Mouse (Mus musculus): ENCODE measurements around the gene Pqlc3. TPM values are rescaled to one million over a fixed set of nuclear protein-coding genes. Genes with fewer than 3 reads are reported as not detected.

The Pqlc3 gene
- polyA plus RNA-seq, 1 experiment = 42.5 TPM

GRCm38 (mm10) chr12:16963354-16963753 lies 36.9 kb downstream of the Pqlc3 start:
- Histone ChIP-seq H3K4me1 (ENCODE audit: control insufficient read depth, insufficient read depth, insufficient read length) (no peaks in the 10 kb centered on the region), H3K27me3 (ENCODE audit: control insufficient read depth, insufficient read depth, low read length) (no peaks in the 10 kb centered on the region), H3K4me3 (ENCODE audit: extremely low read depth, insufficient read depth, insufficient read length) (no peak overlapping the region), H3K36me3 (ENCODE audit: control insufficient read depth, insufficient read depth, low read length) (peaks cover 20% of the 10 kb centered on the region), H3K27ac (ENCODE audit: insufficient read depth, low read length) (no peak overlapping the region)
- DNase-seq (ENCODE audit: low read depth in 1 of 2, low spot score in 2 of 2) = peak; percentile 11 to 17
- TF ChIP-seq CTCF (IDR thresholded peaks at IDR 0.05; ENCODE audit: extremely low read depth, insufficient read depth, insufficient read length, insufficient replicate concordance) = no peak
- TF ChIP-seq POLR2A (IDR thresholded peaks at IDR 0.05; ENCODE audit: low read depth, low read length) = no peak
- WGBS = 53% methylated on average over 2 of the region's 2 CpGs

DNA sequence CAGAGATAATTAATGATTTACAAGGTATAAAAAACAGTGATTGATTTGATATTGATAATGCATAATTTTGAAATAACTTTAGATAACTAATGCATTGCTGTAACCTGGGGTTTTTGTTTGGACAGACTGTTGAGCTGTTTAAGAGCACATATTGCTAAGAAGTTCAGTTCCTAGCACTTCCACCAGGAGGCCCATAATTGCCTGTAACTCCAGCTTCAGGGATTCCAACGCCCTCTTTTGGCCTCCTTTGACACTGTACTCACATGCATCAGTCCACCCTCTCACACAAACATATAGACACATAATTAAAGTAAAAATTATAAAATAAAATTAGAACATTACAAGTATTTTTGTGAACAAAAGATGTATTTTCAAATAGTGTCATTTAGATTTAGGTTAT lies 41.4 kb downstream of the Pqlc3 start:
- H3K36me3 ChIP-seq (ENCODE audit: control insufficient read depth, insufficient read depth, low read length) = peaks cover 19% of the 10 kb centered on the region
- peak in 1 of 2 experiments; percentile 28 for DNase-seq (ENCODE audit: low read depth in 1 of 2, low spot score in 2 of 2)
- no peak for TF ChIP-seq POLR2A (IDR thresholded peaks at IDR 0.05; ENCODE audit: low read depth, low read length)
- TF ChIP-seq CTCF (IDR thresholded peaks at IDR 0.05; ENCODE audit: extremely low read depth, insufficient read depth, insufficient read length, insufficient replicate concordance) = no peak
- 84% methylated on average over 1 of the region's 1 CpGs for WGBS
- no peak overlapping the region for H3K27ac ChIP-seq (ENCODE audit: insufficient read depth, low read length)
- H3K27me3 ChIP-seq (ENCODE audit: control insufficient read depth, insufficient read depth, low read length) = no peaks in the 10 kb centered on the region
- no peak overlapping the region for H3K4me3 ChIP-seq (ENCODE audit: extremely low read depth, insufficient read depth, insufficient read length)
- no peaks in the 10 kb centered on the region; the same call in 1 of the 2 replicates for H3K4me1 ChIP-seq (ENCODE audit: control insufficient read depth, insufficient read depth, insufficient read length)

DNA sequence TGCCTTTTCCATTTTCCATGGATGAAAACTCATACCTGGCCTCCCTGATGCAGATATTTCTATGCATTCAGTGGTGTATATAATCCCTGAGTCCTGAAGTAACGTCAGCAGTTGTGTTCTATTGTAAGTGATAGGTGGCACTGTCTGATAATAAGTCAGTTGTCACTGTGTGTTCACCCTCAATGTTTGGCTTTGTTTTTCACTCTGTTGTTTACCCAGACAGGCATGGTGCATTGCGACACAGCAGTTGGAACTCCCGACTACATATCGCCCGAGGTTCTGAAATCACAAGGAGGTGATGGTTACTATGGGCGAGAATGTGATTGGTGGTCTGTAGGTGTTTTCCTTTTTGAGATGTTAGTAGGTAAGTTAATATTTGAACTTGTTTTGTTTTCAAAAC lies 52.0 kb downstream of the Pqlc3 start:
- peaks cover 5% of the 10 kb centered on the region for H3K36me3 ChIP-seq (ENCODE audit: control insufficient read depth, insufficient read depth, low read length)
- no peak overlapping the region for H3K27ac ChIP-seq (ENCODE audit: insufficient read depth, low read length)
- no peaks in the 10 kb centered on the region for H3K4me1 ChIP-seq (ENCODE audit: control insufficient read depth, insufficient read depth, insufficient read length)
- no peak overlapping the region for H3K4me3 ChIP-seq (ENCODE audit: extremely low read depth, insufficient read depth, insufficient read length)
- DNase-seq (ENCODE audit: low read depth in 1 of 2, low spot score in 2 of 2) = no peak
- no peaks in the 10 kb centered on the region for H3K27me3 ChIP-seq (ENCODE audit: control insufficient read depth, insufficient read depth, low read length)
- no peak for TF ChIP-seq CTCF (IDR thresholded peaks at IDR 0.05; ENCODE audit: extremely low read depth, insufficient read depth, insufficient read length, insufficient replicate concordance)
- no peak for TF ChIP-seq POLR2A (IDR thresholded peaks at IDR 0.05; ENCODE audit: low read depth, low read length)
- 92% methylated on average over 6 of the region's 6 CpGs for WGBS

GRCm38 (mm10) chr12:16941976-16942375 lies 58.2 kb downstream of the Pqlc3 start:
- WGBS = 73% methylated on average over 3 of the region's 3 CpGs
- H3K4me1 ChIP-seq (ENCODE audit: control insufficient read depth, insufficient read depth, insufficient read length) = no peaks in the 10 kb centered on the region
- no peaks in the 10 kb centered on the region for H3K27me3 ChIP-seq (ENCODE audit: control insufficient read depth, insufficient read depth, low read length)
- H3K4me3 ChIP-seq (ENCODE audit: extremely low read depth, insufficient read depth, insufficient read length) = no peak overlapping the region
- peaks cover 8% of the 10 kb centered on the region for H3K36me3 ChIP-seq (ENCODE audit: control insufficient read depth, insufficient read depth, low read length)
- no peak for DNase-seq (ENCODE audit: low read depth in 1 of 2, low spot score in 2 of 2)
- TF ChIP-seq CTCF (IDR thresholded peaks at IDR 0.05; ENCODE audit: extremely low read depth, insufficient read depth, insufficient read length, insufficient replicate concordance) = no peak
- no peak for TF ChIP-seq POLR2A (IDR thresholded peaks at IDR 0.05; ENCODE audit: low read depth, low read length)
- no peak overlapping the region for H3K27ac ChIP-seq (ENCODE audit: insufficient read depth, low read length)

Other genes with a start within 250 kb of the Pqlc3 start
- gene Greb1, start 199.5 kb downstream of the Pqlc3 start, polyA plus RNA-seq (2012; rRNA removed) = 0.59 and 0.64 TPM in 2 replicates
- 6.5 and 9.8 TPM in 2 replicates for gene E2f6, start 189.4 kb downstream of the Pqlc3 start, polyA plus RNA-seq (2012; rRNA removed)
- gene Rock2, start 105.5 kb downstream of the Pqlc3 start, polyA plus RNA-seq (2012; rRNA removed) = 3.0 and 3.1 TPM in 2 replicates
- gene 2410004P03Rik, start 11.3 kb upstream of the Pqlc3 start, polyA plus RNA-seq (2012; rRNA removed) = 0.07 and 0.32 TPM in 2 replicates
- 0.28 and 0.77 TPM in 2 replicates for gene Kcnf1, start 176.5 kb upstream of the Pqlc3 start, polyA plus RNA-seq (2012; rRNA removed)